Mouse (Mus musculus): ENCODE measurements around the gene Ctnnd2.
A peak's percentile ranks its signal among the peaks of the same experiment; 100 is the strongest.

Ctnnd2 gene

GRCm38 (mm10) chr15:30384386-30384785 lies 212.0 kb downstream of the Ctnnd2 start:
- no peak for DNase-seq (ENCODE audit: low read depth, low spot score)

DNA sequence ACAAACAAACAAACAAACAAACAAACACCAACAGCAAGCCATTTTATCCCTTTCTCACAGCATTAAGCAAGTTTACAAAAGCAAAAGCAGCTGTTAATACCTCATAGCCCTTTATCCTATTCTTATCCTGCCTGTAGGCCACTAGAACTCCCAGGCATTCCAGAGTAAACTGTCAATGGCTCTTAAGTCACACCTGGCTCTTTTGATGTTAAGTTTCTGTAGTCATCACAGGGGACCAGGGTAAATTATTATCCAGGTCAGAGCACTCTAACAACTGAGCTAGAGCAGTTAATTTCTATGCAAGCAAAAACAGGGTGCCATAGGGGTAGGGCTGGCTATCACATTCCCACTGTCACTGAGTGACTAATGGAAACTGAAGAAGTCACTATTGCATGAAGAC lies 214.1 kb downstream of the Ctnnd2 start:
- DNase-seq (ENCODE audit: low read depth, low spot score), result no peak

DNA sequence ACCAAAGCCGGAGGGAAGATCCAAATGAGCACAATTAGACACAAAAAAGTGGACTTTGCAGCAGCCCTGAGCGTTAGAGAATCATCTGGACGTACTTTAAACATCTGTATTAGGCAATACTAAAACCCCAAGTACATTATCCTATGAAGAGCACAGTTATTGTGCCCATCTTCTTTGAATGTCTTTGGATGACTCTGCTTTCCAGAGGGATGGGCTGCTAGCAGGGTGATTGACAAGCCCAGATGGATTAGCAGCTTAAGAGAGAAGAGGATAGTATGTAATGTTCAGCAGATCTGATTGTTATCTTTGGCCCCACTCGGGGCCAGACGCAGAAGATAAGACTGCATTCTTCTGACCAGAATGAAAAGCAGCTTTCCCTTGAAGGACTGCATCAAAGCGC lies 214.9 kb downstream of the Ctnnd2 start:
- DNase-seq (ENCODE audit: low read depth, low spot score), result no peak

DNA sequence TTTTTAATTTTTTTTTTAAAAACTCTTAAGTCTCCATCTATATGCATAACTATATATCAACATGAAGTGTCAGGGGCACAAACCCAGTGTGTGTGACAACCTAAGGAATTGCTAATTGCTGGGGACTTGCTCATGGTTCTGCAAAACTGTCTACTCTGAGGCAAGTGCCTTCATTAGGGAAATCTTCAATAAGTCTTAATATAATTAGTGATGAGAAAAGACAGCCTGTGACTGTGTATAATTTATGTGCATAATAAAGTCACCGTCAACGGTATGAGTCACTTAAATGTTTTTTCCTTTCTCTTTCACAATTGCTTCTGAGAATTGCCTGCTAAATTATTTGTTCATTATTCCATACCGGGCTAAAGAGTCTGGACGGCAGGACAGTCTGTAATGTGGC lies 228.7 kb downstream of the Ctnnd2 start:
- no peak for DNase-seq (ENCODE audit: low read depth, low spot score)

DNA sequence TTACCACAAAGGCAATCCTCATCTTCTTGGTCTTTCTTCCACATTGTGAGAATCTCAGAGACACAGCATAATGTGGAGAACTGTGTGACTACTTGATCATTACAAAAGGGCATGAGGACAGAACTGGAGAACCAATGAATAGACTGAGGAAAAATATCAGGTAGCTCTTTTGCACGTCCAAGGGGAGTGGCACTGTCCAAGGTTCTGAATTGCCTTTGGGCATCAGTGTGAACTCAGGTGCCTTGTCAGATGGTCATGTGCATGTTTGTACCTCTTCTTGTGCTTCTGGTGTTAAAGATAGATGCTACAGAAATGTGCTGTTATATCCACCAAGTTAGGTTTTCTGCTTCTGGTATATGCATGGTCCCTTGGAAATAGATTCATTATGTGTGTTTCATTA lies 233.9 kb downstream of the Ctnnd2 start:
- no peak for DNase-seq (ENCODE audit: low read depth, low spot score)

DNA sequence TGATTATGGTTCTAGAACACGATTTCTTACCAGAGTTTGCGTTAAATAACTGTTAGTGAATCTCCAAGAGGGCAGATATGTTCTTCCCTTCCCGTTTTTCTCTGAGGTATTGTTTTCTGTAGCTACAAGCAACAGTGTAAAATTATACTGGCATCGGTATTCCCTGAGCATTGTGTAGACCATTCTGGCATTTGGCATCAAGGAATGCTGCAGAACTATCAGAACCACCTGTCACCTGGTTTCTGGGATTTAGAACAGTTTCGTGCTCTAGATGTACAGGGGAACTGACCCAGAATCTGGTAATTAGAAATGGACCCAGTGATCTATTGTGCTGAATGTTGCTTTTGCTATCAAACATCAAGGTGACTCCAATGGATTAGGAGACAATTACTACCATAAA lies 250.8 kb downstream of the Ctnnd2 start:
- DNase-seq (ENCODE audit: low read depth, low spot score), result peak; percentile 40

DNA sequence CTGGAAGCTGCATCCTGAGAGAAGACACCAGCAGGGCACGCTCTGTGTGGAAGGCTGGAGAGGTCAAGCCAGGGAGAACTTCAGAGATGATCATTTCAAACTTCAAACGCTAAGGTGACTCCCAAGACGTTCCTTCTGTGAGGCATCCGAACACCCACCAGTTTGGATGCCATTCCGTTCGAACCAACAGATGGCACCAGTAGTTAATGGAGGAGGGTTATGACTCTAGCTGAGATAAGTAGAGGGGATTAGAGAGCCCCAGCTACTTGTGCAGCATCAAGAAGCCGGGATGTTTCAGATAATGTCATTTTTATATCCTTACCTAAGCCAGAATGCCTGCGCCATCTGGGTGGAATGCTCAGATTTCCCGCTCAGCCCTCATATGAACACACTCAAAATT lies 251.9 kb downstream of the Ctnnd2 start:
- DNase-seq (ENCODE audit: low read depth, low spot score), result peak; percentile 73

DNA sequence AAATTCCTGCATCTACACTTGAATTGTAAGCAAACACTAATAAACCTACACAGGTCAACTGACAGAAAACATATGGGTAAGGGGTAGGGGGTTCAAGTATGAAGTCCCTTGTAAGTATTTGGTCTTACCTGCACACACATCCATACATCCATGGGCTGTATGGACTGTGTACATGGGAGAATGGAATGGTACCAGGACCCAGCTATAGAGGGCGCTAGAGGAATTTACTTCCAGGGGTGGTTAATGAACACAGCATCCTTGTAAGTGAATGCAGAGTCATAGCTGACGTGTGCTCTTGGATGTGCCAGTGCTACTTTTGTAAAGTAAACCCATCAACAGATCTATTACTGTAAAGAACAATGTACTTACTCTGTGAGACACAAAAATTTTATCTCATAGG lies 254.9 kb downstream of the Ctnnd2 start:
- peak; percentile 72 for DNase-seq (ENCODE audit: low read depth, low spot score)

DNA sequence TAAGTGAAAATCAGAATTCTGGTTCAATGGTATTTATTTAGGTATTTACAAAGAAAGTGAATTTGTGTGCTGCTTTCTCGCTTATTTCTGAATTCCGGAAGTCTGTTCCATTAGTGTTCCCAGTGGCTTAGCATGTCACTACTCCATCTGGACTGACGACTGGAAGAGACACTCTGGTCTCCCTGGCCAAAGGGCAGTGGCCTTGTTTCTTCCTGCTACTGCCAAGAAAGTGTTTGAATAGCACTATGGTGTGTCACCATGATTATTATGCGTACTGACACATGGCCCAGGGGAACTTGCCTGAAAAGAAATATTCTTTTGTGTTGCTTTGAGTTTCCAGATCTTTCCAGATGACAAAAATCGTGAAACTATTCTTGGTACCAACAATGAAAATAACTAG lies 266.7 kb downstream of the Ctnnd2 start:
- peak; percentile 57 for DNase-seq (ENCODE audit: low read depth, low spot score)

DNA sequence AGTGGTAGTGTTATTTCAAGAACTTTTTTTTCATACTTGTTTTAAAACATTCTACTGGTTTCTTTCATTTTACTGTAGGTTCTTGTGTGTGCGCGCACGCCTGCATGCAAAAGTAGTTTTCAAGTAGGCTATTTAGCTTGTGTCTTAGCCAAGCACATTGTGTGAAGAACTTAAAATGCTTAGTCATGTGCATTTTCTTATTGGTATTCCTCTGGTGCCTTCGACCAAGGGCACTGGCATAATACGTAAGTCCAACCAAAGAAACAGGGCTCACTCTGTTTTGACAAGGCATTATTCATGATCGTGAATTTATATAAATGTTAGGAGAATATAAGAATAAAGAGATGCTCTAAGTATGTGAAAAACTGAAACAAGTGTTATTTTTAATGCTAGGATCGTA lies 278.4 kb downstream of the Ctnnd2 start:
- DNase-seq (ENCODE audit: low read depth, low spot score), result peak; percentile 43

GRCm38 (mm10) chr15:30451921-30452320 lies 279.5 kb downstream of the Ctnnd2 start:
- DNase-seq (ENCODE audit: low read depth, low spot score), result peak; percentile 29

DNA sequence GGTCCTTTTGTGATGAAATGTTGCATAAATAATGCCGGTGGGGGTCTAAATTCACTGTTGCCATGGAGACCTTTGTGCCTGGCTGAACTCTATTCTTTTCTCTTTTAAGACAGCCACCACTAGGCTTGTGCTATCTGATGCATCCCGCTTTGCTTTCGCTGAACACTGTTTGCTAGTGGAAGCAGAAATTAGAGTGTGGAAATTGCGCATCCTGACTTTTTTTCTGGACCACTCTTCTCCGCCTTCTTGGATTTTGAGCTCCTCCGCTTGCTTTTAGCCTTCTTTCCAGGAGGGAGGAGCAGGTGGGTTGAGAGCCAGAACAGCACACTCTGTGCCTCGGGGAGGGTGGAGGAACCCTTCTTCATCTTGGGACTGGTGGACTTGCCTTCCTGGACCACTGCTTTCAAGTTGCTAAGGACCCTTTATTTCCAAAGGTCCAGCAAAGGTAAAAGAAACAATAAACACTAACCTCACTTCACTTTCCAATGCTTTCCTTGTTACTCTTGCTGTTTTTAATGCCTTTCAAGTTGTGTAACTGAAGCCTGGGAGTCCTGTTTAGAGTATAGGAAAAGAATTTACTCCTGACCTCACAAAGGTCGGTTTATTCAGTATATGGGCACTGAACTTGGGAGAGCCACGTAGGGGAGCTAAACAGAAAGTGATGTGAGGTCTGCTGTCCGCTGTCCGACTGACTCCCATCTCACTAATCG lies 285.3 kb downstream of the Ctnnd2 start:
- peak; percentile 69 for DNase-seq (ENCODE audit: low read depth, low spot score)

DNA sequence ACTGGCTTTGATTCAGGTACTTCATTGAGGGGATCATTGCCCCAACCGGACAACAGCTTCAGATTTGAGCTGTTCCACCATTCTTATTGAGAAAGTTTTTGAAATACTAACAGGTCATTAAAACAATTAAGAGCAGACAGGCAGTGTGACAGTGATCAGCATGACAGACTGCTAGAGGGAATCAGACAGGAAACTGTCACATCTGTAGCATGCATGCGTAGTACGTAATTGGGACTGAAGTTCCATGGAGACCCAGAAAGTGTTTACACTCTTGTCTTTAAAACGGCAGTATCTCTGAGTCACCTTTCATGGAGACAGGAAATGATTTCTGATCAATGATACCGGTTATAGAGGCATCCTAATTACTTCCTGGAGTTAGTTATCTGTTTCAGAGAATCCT lies 286.3 kb downstream of the Ctnnd2 start:
- no peak for DNase-seq (ENCODE audit: low read depth, low spot score)

DNA sequence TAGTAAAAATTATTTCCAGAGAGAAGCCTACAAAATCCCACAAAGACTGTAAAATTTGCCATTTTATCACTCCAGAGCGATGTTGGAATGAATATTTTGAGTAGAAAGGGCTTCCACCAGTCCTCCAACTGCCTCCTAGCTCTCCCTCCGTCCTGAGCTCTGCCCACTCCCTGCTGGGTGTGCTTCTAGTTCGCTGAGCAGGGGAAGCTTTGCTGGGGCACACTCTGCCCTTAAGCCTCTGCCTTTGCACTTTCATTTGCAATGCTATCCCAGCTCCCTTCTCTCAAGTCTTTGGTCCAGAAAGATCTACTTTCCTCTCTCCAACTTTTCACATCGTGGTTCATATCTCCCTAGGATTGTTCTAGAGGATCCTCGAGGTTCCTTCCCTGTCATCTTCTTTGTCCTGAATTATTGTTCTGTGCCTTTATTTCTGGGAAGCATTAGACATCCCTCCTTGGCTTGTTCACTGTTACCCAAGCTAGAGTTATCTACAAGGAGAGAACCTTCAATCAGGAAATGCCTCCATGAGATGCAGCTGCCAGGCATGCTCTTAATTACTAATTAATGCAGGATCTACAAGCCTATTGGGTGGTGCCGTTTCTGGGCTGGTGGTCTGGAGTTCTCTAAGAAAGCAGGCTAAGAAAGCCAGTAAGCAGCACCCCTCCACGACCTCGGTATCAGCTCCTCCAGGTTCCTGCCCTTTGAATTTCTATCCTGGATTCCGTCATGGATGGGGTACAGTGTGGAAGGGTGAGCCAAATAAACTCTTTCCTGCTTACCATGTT lies 288.1 kb downstream of the Ctnnd2 start:
- DNase-seq (ENCODE audit: low read depth, low spot score), result no peak

DNA sequence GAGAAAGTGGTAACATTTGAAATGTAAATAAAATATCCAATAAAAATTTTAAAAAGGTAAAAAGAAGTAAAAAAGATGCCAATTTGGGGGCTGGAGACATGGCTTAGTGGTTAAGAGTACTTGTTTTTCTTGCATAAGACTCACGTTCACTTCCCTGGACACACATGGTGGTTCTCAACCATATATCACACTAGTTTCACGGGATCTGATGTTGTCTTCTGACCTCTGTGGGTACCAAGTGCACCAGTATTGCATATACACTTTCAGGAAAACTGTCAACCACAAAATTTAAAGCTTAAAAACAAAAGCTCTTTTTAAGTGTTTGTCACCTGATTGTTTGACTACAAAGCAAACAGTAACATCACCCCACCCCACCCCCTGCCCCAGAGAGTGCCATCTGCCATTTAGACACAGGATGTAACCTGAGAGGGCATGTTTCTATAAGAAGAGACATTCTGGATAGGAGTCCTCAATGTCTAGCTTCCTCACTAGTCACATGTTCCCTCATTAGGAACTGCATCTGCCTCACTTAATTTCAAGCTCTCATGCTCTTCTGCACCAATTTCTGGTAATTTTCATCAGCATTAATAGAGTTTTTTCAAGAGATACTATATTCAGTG lies 290.5 kb downstream of the Ctnnd2 start:
- no peak for DNase-seq (ENCODE audit: low read depth, low spot score)

DNA sequence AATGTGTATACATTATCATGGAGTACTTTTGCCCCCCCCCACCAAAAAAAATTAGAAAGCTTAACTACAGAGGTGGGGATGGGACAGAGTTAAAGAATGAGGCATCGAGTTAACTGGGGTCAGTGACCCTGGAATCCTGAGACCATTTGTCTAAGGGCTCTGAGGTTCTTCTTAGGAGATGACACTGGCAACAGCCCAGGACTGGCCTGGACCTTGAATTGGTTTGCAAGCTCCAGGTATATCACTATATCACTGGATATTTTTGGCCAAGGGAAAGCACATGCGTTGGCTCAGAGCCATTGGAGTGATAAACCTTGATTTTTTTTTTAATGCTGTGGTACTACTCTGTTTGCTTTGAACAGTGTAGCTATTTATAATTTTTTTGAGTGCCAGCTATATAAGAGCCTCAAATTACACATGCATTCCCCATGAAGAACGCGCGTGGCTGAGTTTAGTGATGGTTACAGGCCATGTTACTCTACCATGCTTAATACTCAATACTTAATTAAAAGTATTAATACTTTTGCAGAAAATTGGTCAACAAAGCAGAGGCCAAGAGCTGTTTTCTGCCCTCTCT lies 291.2 kb downstream of the Ctnnd2 start:
- DNase-seq (ENCODE audit: low read depth, low spot score), result peak; percentile 40

- DNase-seq (ENCODE audit: low read depth, low spot score), result no peak
Measured at GRCm38 (mm10) chr15:30466950-30467543, 294.7 kb downstream of the Ctnnd2 start.

- DNase-seq (ENCODE audit: low read depth, low spot score), result no peak
Measured at GRCm38 (mm10) chr15:30468773-30469172, 296.4 kb downstream of the Ctnnd2 start.

- DNase-seq (ENCODE audit: low read depth, low spot score), result peak; percentile 62
Measured at GRCm38 (mm10) chr15:30471280-30471966, 299.0 kb downstream of the Ctnnd2 start.

DNA sequence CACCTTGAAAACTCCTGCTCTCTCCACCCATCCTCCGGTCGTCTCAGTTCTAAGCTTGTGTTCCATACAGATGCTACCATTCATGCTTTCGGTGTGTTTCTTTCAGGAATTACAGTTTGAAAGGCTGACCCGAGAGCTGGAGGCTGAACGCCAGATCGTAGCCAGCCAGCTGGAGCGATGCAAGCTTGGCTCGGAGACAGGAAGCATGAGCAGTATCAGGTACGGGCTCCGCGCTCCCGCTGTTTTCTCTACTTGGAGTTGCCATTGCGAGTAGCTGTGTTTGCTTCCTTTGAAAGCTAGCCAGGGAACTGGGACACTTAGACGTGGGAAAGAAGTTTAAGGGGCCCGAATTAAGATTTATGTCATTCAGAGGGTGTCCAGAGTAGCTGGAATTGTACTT lies 308.3 kb downstream of the Ctnnd2 start:
- peak; percentile 87 for DNase-seq (ENCODE audit: low read depth, low spot score)

DNA sequence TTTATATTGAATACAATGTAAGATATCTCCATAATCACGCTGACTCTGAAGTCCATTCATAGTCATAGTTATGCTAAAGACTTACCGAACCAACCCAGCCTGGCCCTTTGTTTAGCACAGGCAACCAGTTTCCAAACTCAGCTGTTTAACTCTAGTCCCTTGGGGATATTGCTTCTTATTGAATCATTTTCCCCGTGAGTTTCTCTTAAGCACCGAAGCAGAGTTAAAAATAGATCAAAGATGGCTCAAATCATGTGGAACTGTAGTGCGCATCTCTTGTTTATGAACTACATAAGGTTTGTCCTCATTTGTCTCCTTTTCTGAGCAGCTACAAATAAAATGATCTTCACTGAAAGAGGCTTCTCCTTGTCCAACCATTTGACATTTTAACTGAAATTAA lies 334.1 kb downstream of the Ctnnd2 start:
- peak; percentile 55 for DNase-seq (ENCODE audit: low read depth, low spot score)
